Mouse (Mus musculus) hindbrain, embryonic 13.5 days (tissue): ENCODE data around the gene Ddr2. TPM values are rescaled to one million over a fixed set of nuclear protein-coding genes. Genes with fewer than 3 reads are reported as not detected.

ENCODE experiments used
- ATAC-seq: fragments of 200-750 bp; cut with Nextera tagmentation; 2 replicates; pipeline ENCODE4 v1.8.0; 2017; ENCODE audit warnings: moderate TSS enrichment; ENCODE audit not compliant: low FRiP score
- H3K27ac ChIP-seq: fragments of 300-500 bp; sonication (generic); 2 replicates; pipeline ENCODE4 v1.5.1; 2015; ENCODE audit warnings: inconsistent platforms, mild to moderate bottlenecking, moderate library complexity
- H3K27me3 ChIP-seq: fragments of 300-500 bp; sonication (generic); 2 replicates; pipeline ENCODE4 v1.6.1; 2015; ENCODE audit warnings: mild to moderate bottlenecking, inconsistent platforms
- H3K36me3 ChIP-seq: fragments of 300-500 bp; sonication (generic); 2 replicates; pipeline ENCODE4 v1.6.1; 2015; ENCODE audit warnings: mild to moderate bottlenecking, inconsistent platforms
- H3K4me1 ChIP-seq: fragments of 300-500 bp; sonication (generic); replicated peaks from 2 replicates; pipeline ENCODE4 v1.6.1; 2015; ENCODE audit warnings: inconsistent platforms
- H3K4me2 ChIP-seq: fragments of 300-500 bp; sonication (generic); 2 replicates; pipeline ENCODE4 v1.6.1; 2015; ENCODE audit warnings: inconsistent platforms, mild to moderate bottlenecking, moderate library complexity
- H3K4me3 ChIP-seq: fragments of 300-500 bp; sonication (generic); 2 replicates; pipeline ENCODE4 v1.5.1; 2015; ENCODE audit warnings: mild to moderate bottlenecking, inconsistent platforms
- H3K9ac ChIP-seq: fragments of 300-500 bp; sonication (generic); 2 replicates; pipeline ENCODE4 v1.6.1; 2015; ENCODE audit warnings: mild to moderate bottlenecking, inconsistent platforms
- H3K9me3 ChIP-seq: fragments of 300-500 bp; sonication (generic); 2 replicates; pipeline ENCODE4 v1.6.1; 2016; ENCODE audit warnings: inconsistent platforms
- WGBS: fragments of 180-500 bp; shearing (Covaris S2); methylation state at CpG from one replicate; pipeline ENCODE4 v1.1.7; 2015; 5-methylcytosine and 5-hydroxymethylcytosine counted together
- polyA plus RNA-seq: library from polyadenylated mRNA; unstranded; fragments of >200 nt; fragmentation: Nextera tagmentation; extraction: Ambion mirVana; gene quantifications from 2 replicates; pipeline ENCODE4 v1.2.1, GENCODE M21; 2015

Gene Ddr2
- polyA plus RNA-seq, 1 experiment from 2014 or later, result 9.4 TPM

DNA sequence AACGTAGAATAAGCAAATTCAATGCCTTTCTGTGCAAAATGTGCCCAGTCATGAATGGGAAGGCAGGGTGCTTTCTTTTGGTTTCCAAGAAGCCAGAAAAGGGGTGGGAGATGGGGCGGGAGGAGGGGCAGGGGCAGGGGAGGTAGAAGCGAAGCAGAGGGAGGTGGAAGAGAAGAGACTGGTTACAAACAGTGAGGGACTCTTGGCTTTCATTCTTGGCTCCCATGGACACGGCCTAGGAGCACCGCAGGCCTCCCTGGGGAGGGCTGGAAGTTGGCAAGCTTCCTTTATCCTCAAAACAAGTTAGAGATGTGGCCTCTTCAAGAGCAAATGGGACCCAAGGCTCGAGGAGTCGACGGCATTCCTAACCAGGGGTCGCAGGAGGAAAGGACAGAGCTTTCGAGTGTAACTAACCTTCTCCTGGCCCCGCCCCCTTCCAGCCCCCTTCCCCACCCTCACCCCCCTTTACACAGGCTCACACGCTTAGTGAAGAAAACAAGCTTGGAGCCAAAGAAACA is 182.0 kb downstream of the Ddr2 start, which contains the start of gene Ccdc190:
TSS of gene Ccdc190 (plus strand) at position 195 of the 518 bp plus-strand sequence.
- ATAC-seq, result peak; percentile 89
- H3K9ac ChIP-seq, result 0 out of 2 replicates have a peak within 1 kb of the TSS, but pooled peaks have one; percentile 15
- H3K27me3 ChIP-seq, result no peaks in the 10 kb centered on the region
- peaks cover 11% of the 10 kb centered on the region for H3K4me1 ChIP-seq
- H3K4me3 ChIP-seq, result peak within 1 kb of the TSS; percentile 18; the same call in 1 of the 2 replicates
- no peaks in the 10 kb centered on the region for H3K9me3 ChIP-seq
- no peaks in the 10 kb centered on the region for H3K36me3 ChIP-seq
- WGBS, result 10% methylated on average over 12 of the region's 12 CpGs
- peak within 1 kb of the TSS; percentile 71 for H3K27ac ChIP-seq
- H3K4me2 ChIP-seq, result peak within 1 kb of the TSS; percentile 34

DNA sequence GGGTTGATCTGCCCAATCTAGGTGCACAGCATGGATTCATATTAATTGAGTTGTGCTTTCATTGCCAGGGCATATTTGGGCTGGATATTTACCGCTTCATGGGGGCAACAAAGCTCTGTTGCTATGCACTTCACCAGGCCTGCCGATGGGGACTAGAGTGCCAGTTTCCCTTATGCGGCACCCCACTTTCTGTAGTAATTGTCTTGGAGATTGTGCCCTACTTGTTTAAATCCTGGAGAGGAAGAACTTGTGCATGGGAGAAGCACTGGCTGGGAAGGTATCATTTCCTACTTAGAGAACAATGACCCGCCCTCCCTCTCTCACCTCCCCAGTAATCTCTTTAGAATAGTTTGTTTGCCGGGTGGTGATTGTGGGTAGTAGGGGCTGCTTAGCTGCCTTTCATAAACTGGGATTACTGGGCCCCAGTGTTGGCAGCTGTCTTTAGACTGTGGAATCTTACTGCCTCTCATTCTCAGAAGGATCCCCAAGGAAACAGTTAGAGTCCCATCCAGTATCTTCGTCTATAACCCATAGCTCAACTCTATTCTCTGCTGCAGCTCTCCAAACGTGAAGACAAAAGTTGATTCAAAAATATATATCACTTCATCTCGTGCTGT is 182.7 kb downstream of the Ddr2 start:
- H3K9ac ChIP-seq, result no peak overlapping the region
- H3K36me3 ChIP-seq, result no peaks in the 10 kb centered on the region
- H3K4me1 ChIP-seq, result peaks cover 11% of the 10 kb centered on the region
- peak; percentile 66; the same call in 1 of the 2 replicates for ATAC-seq
- peak overlapping the region; percentile 71 for H3K27ac ChIP-seq
- peak overlapping the region; percentile 34; the same call in 1 of the 2 replicates for H3K4me2 ChIP-seq
- WGBS, result 49% methylated on average over 8 of the region's 8 CpGs
- no peak overlapping the region for H3K4me3 ChIP-seq
- no peaks in the 10 kb centered on the region for H3K27me3 ChIP-seq
- no peaks in the 10 kb centered on the region for H3K9me3 ChIP-seq

DNA sequence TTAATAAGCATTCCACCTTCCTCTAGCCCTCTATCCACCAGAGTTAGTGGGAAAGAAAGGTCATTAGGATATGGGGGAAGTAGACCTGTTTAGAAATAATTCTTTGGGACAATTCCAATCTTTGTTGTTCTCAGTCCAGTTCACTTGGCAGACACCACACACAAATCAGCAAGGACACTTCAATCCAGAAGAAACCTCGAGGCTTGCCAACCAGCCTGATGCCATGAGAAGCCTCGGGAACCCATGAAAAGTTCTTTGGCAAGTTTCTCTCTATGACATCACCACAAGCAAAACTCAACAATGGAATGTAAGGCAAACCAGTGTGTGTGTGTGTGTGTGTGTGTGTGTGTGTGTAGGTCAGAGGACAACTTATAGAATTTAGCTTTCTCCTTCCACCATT is 186.0 kb downstream of the Ddr2 start:
- WGBS, result 91% methylated on average over 2 of the region's 2 CpGs
- no peak for ATAC-seq

More for the DNA sequence above, 186.0 kb downstream of the Ddr2 start:
- H3K4me2 ChIP-seq, result no peak overlapping the region
- H3K9me3 ChIP-seq, result no peaks in the 10 kb centered on the region
- no peak overlapping the region for H3K27ac ChIP-seq
- no peak overlapping the region for H3K9ac ChIP-seq
- no peak overlapping the region for H3K4me3 ChIP-seq
- H3K27me3 ChIP-seq, result peaks cover 7% of the 10 kb centered on the region; the same call in 1 of the 2 replicates
- H3K4me1 ChIP-seq, result peaks cover 6% of the 10 kb centered on the region; the same call in 1 of the 2 replicates
- no peaks in the 10 kb centered on the region for H3K36me3 ChIP-seq

Other genes starting within 250 kb of the Ddr2 start
- 1.5 and 2.3 TPM in 2 replicates for gene Ccdc190, start 182.1 kb downstream of the Ddr2 start, polyA plus RNA-seq
- 20.9 and 21.0 TPM in 2 replicates for gene Hsd17b7, start 141.5 kb downstream of the Ddr2 start, polyA plus RNA-seq
- 63.0 and 63.7 TPM in 2 replicates for gene Uap1, start 64.2 kb upstream of the Ddr2 start, polyA plus RNA-seq
- gene Uhmk1, start 104.6 kb upstream of the Ddr2 start, polyA plus RNA-seq, result 8.4 and 8.7 TPM in 2 replicates
- gene Sh2d1b2, start 122.0 kb upstream of the Ddr2 start, polyA plus RNA-seq, result not detected in 2 replicates
- gene Sh2d1b1, start 166.6 kb upstream of the Ddr2 start, polyA plus RNA-seq, result not detected in 2 replicates
- 1.7 and 2.2 TPM in 2 replicates for gene Gm7694, start 195.6 kb upstream of the Ddr2 start, polyA plus RNA-seq
- 1.1 and 1.2 TPM in 2 replicates for gene Spata46, start 198.0 kb upstream of the Ddr2 start, polyA plus RNA-seq